Mouse (Mus musculus) neutrophil, adult 59 days (primary cell): ENCODE measurements around the gene Hnrnph1. TPM values are rescaled to one million over a fixed set of nuclear protein-coding genes. Genes with fewer than 3 reads are reported as not detected.

Experiments used
- total RNA-seq, 2 experiments: library from RNA; stranded (reverse); gene quantifications; 1 replicate in 1 of 2; 2 replicates in 1 of 2; pipeline ENCODE4 v1.2.4; 2023

Gene Hnrnph1
- total RNA-seq, result 100 to 1,000 TPM; 424 to 460 TPM

DNA sequence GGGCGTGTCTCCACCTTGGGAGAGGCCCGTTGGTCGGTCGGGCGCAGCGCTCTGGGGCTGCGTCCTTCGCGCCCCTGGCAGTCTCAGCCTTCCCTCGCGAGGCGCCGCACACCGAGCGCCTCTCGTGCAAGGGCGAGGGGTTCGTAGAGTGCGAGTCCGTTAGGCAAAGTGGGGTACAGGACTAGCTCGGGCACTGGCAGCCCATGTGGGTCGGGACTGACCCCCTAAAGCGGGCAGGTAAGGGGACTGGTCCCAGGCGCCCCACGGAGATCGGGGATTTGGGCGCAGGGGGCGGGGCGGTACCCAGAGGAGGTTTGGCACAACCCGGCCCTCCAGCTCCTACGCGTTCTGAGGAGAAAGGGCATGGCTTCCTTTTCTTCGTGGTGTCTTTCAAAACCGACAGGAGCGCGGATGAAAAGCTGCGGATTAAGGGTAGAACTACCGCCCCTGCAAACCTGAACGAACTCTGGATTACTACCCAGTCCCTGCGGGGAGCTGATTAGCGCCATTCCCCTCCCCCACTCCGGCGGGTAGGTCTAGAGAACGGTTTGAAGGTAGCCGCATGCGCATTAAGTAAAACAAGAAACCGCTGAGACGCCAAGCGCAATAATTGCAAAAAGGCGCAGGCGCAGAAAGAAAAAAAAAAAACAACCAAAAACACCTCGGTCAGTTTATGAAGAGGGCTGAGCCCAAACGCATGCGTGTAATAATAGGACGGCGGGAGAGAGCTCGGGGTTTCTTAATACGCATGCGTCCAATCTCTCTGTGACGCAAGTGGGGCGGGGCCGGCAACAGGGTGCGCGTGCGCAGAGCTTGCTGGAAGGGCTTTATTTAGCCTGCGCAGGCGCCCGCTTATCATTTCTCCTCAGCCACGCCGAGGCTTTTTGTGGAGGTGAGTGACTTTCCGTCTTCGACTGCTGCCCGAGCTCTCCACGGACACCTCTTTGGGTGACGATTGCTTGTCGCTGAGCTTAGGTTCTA lies at the start of gene Hnrnph1:
Gene Hnrnph1, plus strand, starts transcription at position 80 of the 981 bp plus-strand sequence.

GRCm38 (mm10) chr11:50354162-50354561 lies 22.6 kb upstream of the Hnrnph1 start, which contains the start of gene Cby3:
Gene Cby3, plus strand, starts transcription at chr11:50354462.

DNA sequence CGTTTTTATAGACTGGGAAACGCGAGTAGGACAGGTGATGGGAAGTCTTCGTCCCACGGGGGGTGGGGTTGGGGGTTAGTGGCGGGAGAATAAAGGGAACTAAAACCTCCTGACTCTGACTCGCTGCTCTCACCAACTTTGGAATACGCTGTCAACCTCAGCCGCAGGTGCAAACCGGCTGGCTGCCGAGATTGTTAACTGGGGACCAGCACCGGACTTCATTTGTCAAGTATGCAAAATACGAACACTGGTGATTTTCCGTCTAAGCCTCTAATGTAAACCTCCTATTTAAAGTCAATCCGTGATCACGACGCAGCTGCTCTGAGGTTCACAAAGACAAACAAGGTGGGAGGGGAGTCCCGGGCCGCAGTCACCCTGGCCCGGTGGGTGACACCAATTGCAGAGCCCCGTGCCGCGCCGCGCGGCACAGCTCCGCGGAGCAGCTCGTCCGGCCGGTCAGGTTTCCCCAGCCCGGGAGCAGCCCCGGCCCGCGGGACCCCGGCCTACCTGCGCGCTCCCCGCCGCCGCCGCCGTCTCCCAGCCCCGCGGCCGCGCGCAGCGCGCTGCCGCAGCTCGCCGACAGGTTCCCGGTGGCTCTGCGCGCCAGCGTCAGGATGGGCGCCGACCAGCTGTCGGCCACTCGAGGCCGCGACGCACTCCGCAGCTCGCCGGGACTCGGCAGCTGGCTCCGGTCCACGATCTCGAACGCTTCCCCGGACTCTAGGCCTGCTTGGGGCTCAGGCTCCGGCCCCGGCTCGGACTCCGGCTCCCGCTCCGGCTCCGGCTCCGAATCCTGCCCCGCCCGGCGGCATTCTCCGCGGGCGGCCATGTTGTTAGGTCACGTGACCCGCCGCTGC lies 53.7 kb downstream of the Hnrnph1 start, which contains the start of gene Rufy1:
Gene Rufy1, minus strand, starts transcription at position 849 of the 857 bp plus-strand sequence.

Other genes with a start within 250 kb of the Hnrnph1 start
- 10 to 100 TPM; 55.4 to 64.1 TPM for gene Tbc1d9b, start 245.6 kb upstream of the Hnrnph1 start, total RNA-seq
- 1 to 10 TPM; 2.8 to 4.0 TPM for gene Mrnip, start 202.5 kb upstream of the Hnrnph1 start, total RNA-seq
- 100 to 1,000 TPM; 315 to 336 TPM for gene Sqstm1, start 166.2 kb upstream of the Hnrnph1 start, total RNA-seq
- 10 to 100 TPM; 14.0 to 20.4 TPM for gene Mgat4b, start 166.1 kb upstream of the Hnrnph1 start, total RNA-seq
- gene Ltc4s, start 138.4 kb upstream of the Hnrnph1 start, total RNA-seq, result 1 to 10 TPM in 1 of 2 experiments, under 1 TPM in 1; 0.71 to 1.6 TPM
- gene Maml1, start 84.7 kb upstream of the Hnrnph1 start, total RNA-seq, result 10 to 100 TPM; 46.0 to 48.1 TPM
- 100 to 1,000 TPM; 152 to 185 TPM for gene Canx, start 51.3 kb upstream of the Hnrnph1 start, total RNA-seq
- not detected for gene Cby3, start 22.5 kb upstream of the Hnrnph1 start, total RNA-seq
- gene Rufy1, start 54.1 kb downstream of the Hnrnph1 start, total RNA-seq, result 10 to 100 TPM; 24.2 to 32.0 TPM
- under 1 TPM; 0.64 to 0.99 TPM for gene Adamts2, start 225.1 kb downstream of the Hnrnph1 start, total RNA-seq